Comparison of ENCODE assay signal across 9 mouse cellular contexts in genomic region chr3:101145292-101146046, GRCm38 (mm10). TPM values are rescaled to one million over a fixed set of nuclear protein-coding genes. Genes with fewer than 3 reads are reported as not detected.
A peak's percentile ranks its signal among the peaks of the same experiment; 100 is the strongest.
DNase-seq lines count a peak whose midpoint lies in the region; ATAC-seq and TF ChIP-seq lines count a peak whose summit lies in the region.
"Had no signal": no experiment of that assay in that cellular context is flagged by ENCODE, and none has a peak within 500 bp of the region (broad histone marks: within the 10 kb centered on the region; RNA-seq: fewer than 3 reads in every experiment).

No protein-coding gene starts in this region.

- H3K36me3 ChIP-seq in intestine, postnatal 0 days (ENCODE audit: control insufficient read depth, insufficient read depth): no peaks in the 10 kb centered on the region
- H3K36me3 ChIP-seq in midbrain, embryonic 14.5 days (ENCODE audit: control insufficient read depth, insufficient read depth, low read length): no peaks in the 10 kb centered on the region
- H3K36me3 ChIP-seq in liver, embryonic 11.5 days (ENCODE audit: control insufficient read depth, insufficient read depth, low read length): no peaks in the 10 kb centered on the region
- H3K36me3 ChIP-seq: limb, embryonic 15.5 days had no signal

- H3K4me2 ChIP-seq in intestine, postnatal 0 days (replicated peaks; ENCODE audit: low read depth): peak overlapping the region; percentile 24; the same call in 1 of the 2 replicates
- peak overlapping the region; percentile 53 for H3K4me2 ChIP-seq in midbrain, embryonic 14.5 days (ENCODE audit: low read length)
- no peak overlapping the region; the same call in 1 of the 2 replicates for H3K4me2 ChIP-seq in liver, embryonic 11.5 days
- H3K4me2 ChIP-seq: limb, embryonic 15.5 days had no signal

- no peaks in the 10 kb centered on the region for H3K27me3 ChIP-seq in intestine, postnatal 0 days (replicated peaks; ENCODE audit: control insufficient read depth, insufficient read depth, low read length)
- H3K27me3 ChIP-seq in midbrain, embryonic 14.5 days (ENCODE audit: control insufficient read depth, insufficient read depth, low read length): no peaks in the 10 kb centered on the region
- H3K27me3 ChIP-seq in liver, embryonic 11.5 days (replicated peaks; ENCODE audit: control insufficient read depth, insufficient read depth, low read length): no peaks in the 10 kb centered on the region
- H3K27me3 ChIP-seq: limb, embryonic 15.5 days had no signal

- no peak overlapping the region for H3K4me3 ChIP-seq in intestine, postnatal 0 days (ENCODE audit: low read depth, low read length)
- H3K4me3 ChIP-seq in midbrain, embryonic 14.5 days (replicated peaks; ENCODE audit: low read depth, low read length): 0 out of 2 replicates have a peak overlapping the region, but pooled peaks have one; percentile 11
- no peak overlapping the region for H3K4me3 ChIP-seq in liver, embryonic 11.5 days (ENCODE audit: low read depth, low read length)
- H3K4me3 ChIP-seq: limb, embryonic 15.5 days had no signal

- 45% methylated on average over 10 of the region's 10 CpGs for WGBS in intestine, postnatal 0 days
- 9% methylated on average over 10 of the region's 10 CpGs for WGBS in midbrain, embryonic 14.5 days
- 53% methylated on average over 10 of the region's 10 CpGs for WGBS in liver, embryonic 11.5 days

- no peaks in the 10 kb centered on the region for H3K4me1 ChIP-seq in intestine, postnatal 0 days (replicated peaks; ENCODE audit: control insufficient read depth, insufficient read depth, low read length)
- H3K4me1 ChIP-seq in midbrain, embryonic 14.5 days (ENCODE audit: control insufficient read depth, insufficient read depth, low read length): peaks cover 25% of the 10 kb centered on the region
- no peaks in the 10 kb centered on the region for H3K4me1 ChIP-seq in liver, embryonic 11.5 days (replicated peaks; ENCODE audit: control insufficient read depth, insufficient read depth, low read length)

- 0 out of 2 replicates have a peak, but pooled peaks cover 5% of the 10 kb centered on the region for H3K9me3 ChIP-seq in intestine, postnatal 0 days (ENCODE audit: control insufficient read depth)
- H3K9me3 ChIP-seq in midbrain, embryonic 14.5 days (ENCODE audit: control insufficient read depth, low read length): peaks cover 3% of the 10 kb centered on the region; the same call in 1 of the 2 replicates
- no peaks in the 10 kb centered on the region for H3K9me3 ChIP-seq in liver, embryonic 11.5 days (ENCODE audit: control insufficient read depth, low read length)
- H3K9me3 ChIP-seq: limb, embryonic 15.5 days had no signal

- TF ChIP-seq CTCF in intestine, postnatal 0 days (IDR thresholded peaks at IDR 0.05; ENCODE audit: low read depth): no peak

- DNase-seq in cerebellum, postnatal 25 days: peak; percentile 22 to 51
- no peak for DNase-seq in cerebellum, adult 18-20 months
- peak; percentile 37 for DNase-seq in urinary bladder, postnatal 14 days (ENCODE audit: low spot score)
- DNase-seq in urinary bladder, postnatal 4 days (ENCODE audit: low spot score in 2 of 2): no peak
- peak; percentile 88 for DNase-seq in midbrain, embryonic 14.5 days
- DNase-seq in thymus, postnatal 36 days: peak; percentile 27 to 28
- DNase-seq in liver, embryonic 11.5 days (ENCODE audit: low spot score): no peak

- ATAC-seq in intestine, postnatal 0 days: no peak
- ATAC-seq in midbrain, embryonic 14.5 days (ENCODE audit: low FRiP score, low TSS enrichment): peak; percentile 87
- no peak for ATAC-seq in liver, embryonic 11.5 days (replicated peaks; ENCODE audit: low FRiP score)

- no peak overlapping the region for H3K27ac ChIP-seq in intestine, postnatal 0 days (ENCODE audit: low read depth, low read length)
- H3K27ac ChIP-seq in midbrain, embryonic 14.5 days (replicated peaks; ENCODE audit: low read depth, low read length): peak overlapping the region; percentile 90
- H3K27ac ChIP-seq in liver, embryonic 11.5 days (ENCODE audit: low read depth, low read length): no peak overlapping the region
- H3K27ac ChIP-seq: limb, embryonic 15.5 days had no signal

- no peak overlapping the region; the same call in 1 of the 2 replicates for H3K9ac ChIP-seq in intestine, postnatal 0 days (ENCODE audit: low read depth, low read length)
- no peak overlapping the region; the same call in 1 of the 2 replicates for H3K9ac ChIP-seq in midbrain, embryonic 14.5 days (replicated peaks; ENCODE audit: low read length)
- no peak overlapping the region for H3K9ac ChIP-seq in liver, embryonic 11.5 days (ENCODE audit: low read depth, low read length)
- H3K9ac ChIP-seq: limb, embryonic 15.5 days had no signal

RNA-seq across cellular contexts. Expression of gene Ptgfrn, which starts 35.4 kb away (rescaled TPM):
- 5.6 and 6.1 TPM in 2 replicates for polyA plus RNA-seq in intestine, postnatal 0 days (2015; fragmentation: Nextera tagmentation; extraction: Ambion mirVana)
- polyA plus RNA-seq in midbrain, embryonic 14.5 days (2014; fragmentation: Nextera tagmentation; extraction: Ambion mirVana): 4.0 and 4.2 TPM in 2 replicates
- polyA plus RNA-seq in liver, embryonic 11.5 days (2014; fragmentation: Nextera tagmentation; extraction: Ambion mirVana): 1.6 and 2.4 TPM in 2 replicates

Comparison
In these comparisons a context has a peak if more than half of its experiments do, and no peak if none do; other contexts are left out.
1. DNase-seq: peak in cerebellum, postnatal 25 days (2 of 2), urinary bladder, postnatal 14 days (single experiment), midbrain, embryonic 14.5 days (single experiment) and thymus, postnatal 36 days (2 of 2); none in cerebellum, adult 18-20 months (0 of 2), urinary bladder, postnatal 4 days (0 of 2) and liver, embryonic 11.5 days (single experiment).